Mouse (Mus musculus) urinary bladder, postnatal 14 days (tissue): ENCODE measurements at regions not wholly inside any gene's neighbourhood (a gene's known extent, or its start where the extent isn't known, plus 50 kb on each side); places are given as distances from the start of the nearest gene placed in this dataset.
A peak's percentile ranks its signal among the peaks of the same experiment; 100 is the strongest.

Experiments used
- DNase-seq: peaks from one replicate; pipeline ENCODE4 v3.0.0; 2021; ENCODE audit warnings: low spot score

GRCm38 (mm10) chr1:80131354-80131753, 86.9 kb downstream of the Fam124b start:
- DNase-seq: no peak

DNA sequence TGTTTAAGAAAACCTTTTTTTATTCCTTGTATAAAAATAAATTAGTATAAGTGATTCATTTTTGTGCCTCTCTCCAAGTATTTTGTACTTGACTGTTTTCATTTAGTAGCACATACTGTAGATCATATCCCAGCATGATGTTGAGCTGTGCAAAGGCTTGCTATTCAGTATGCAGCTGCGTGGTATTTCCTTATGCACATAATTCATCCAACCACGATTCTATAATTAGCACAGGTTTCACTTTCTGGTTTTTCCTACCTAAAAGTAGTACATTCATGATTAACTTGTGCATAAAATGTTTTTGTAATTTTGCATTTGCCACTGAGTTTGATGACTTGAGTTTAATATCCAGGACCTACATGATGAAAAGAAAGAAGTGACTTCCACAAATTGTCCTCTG, 94.3 kb downstream of the Fam124b start:
- no peak for DNase-seq

DNA sequence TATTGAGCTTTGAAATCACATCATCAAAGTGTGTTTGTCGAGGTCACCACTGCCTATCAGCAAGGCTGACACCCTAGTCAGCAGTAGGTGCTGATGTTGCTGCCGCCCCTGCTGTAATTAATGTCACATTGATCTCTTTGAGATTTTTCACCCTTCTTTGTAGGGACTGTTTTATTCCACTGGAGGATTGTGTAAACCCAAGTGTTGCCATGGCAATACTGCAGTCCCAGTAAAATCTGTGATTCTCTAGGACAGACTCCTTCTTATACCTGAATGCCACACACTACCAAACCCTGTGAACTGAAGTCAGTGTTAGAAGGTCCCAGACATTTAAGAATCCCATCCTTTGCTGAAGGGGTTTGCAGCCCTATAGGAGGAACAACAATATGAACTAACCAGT, 102.4 kb downstream of the Fam124b start:
- no peak for DNase-seq

GRCm38 (mm10) chr1:80107747-80108476, 110.4 kb downstream of the Fam124b start:
- DNase-seq: no peak

DNA sequence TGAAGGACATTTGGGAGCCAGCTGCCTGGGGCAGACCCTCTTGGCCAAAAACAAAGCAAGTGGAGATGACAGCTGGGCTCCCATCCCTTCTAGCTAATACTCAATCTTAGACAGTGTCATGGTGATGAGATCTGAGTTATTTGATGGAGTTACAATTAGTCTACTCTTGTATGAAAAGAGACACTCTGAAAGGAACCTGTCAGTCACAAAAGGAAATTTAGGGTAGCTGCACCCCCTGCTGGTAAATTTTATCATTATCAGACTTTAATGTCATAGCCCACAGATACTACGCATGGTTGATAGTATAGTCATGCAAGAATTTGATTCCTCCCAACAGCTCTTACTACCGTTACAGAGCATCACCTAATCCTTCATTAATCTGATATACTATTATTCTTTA, 112.0 kb downstream of the Fam124b start:
- peak; percentile 11 for DNase-seq

DNA sequence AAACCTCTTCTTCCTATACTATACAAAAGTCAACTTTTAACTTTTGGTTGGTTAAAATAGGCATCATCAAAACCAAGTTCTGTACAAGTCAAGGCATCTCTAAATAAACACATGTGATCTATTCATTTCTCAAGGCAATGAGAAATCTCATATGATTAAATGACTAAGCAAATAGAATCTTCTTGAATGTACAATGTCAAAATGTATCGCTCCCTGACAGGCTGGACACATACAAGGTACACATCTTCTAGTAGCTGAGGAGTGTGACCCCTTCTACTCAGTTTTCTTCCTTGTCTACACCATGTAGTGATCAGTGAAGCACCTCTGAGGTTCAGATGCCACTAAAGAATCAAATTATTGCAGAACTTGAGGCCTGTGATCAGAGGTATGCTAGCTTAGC, 120.0 kb downstream of the Fam124b start:
- no peak for DNase-seq

- no peak for DNase-seq
Observed at GRCm38 (mm10) chr1:80091800-80092199, 126.5 kb downstream of the Fam124b start.

DNA sequence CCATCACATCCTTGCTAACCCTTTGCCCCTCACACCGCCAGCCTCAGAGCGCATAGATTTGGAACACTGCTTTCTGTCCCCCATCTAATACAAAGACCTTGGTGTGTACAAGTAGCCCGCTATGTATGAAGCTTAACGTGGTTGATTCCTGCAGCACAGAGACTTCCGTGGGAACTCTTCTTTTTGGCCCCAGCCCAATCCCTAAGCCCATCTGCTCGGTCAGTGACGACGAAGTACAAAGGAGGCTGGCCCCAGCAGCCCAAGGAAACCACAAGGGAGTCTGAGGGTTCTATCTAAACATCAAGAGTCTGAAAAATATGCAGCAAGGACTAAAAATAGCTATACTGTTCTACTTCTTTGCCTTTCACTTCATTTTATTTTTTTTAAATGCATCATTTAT, 126.9 kb downstream of the Fam124b start:
- no peak for DNase-seq

- DNase-seq: no peak
Observed at GRCm38 (mm10) chr1:80088651-80089050, 129.6 kb downstream of the Fam124b start.

DNA sequence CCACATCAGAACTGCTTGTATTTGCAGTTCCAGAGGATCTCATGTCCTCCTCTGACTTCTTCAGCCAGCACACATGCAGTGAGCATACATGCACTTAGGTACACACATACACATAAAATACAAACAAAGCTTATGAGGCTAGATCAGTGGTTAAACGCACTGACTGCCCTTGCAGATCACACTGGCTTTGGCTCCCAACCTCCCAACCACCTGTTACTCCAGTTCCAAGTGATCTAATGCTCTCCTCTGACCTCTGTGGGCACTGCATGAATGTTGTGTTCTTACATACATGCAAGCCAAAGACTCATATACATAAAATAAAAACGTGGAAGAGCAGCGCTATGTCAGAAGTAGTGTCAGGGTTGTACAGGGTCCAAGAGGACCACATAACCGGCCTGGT, 141.9 kb downstream of the Fam124b start:
- DNase-seq: no peak

- no peak for DNase-seq
Observed at GRCm38 (mm10) chr1:80074376-80074775, 143.9 kb downstream of the Fam124b start.

DNA sequence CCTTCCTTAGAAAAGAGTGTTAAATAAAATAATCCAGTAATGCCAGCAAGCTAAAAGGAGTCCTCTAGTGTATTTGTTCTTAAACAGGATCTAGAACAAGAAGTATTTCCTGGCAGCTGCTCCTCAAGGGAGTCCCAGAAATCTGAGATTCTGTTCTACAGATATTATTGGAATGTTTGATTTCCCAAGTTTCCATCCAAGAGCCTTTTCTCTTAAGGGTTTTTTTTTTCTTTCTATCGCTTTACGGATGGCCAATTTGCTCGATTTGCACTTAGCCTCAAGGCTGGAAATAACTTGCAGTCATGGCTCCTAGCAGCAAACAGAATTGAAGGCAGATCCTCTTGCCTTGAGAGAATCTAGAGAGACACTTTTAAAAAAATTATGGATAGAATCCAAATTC, 144.3 kb downstream of the Fam124b start:
- no peak for DNase-seq

GRCm38 (mm10) chr1:80069141-80069540, 149.1 kb downstream of the Fam124b start:
- DNase-seq: no peak

DNA sequence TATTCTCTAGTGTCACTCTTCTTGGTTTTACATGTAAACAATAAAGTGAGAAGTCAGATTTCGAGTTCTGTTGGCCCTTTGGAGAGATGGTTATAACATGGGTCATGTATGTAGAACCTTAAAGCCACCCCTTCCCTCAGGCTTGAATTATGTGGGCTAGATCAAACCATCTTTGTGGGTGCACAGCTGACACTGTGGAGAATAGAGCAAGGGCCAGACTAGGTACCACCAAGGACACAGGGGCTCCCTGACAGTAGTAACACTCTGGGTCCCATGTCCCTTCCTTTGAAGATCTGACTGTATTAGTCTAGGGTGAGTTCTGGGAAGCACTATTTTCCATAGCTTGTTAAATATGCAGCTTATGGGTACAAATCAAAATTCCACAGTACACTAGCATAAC, 156.2 kb downstream of the Fam124b start:
- DNase-seq: no peak

DNA sequence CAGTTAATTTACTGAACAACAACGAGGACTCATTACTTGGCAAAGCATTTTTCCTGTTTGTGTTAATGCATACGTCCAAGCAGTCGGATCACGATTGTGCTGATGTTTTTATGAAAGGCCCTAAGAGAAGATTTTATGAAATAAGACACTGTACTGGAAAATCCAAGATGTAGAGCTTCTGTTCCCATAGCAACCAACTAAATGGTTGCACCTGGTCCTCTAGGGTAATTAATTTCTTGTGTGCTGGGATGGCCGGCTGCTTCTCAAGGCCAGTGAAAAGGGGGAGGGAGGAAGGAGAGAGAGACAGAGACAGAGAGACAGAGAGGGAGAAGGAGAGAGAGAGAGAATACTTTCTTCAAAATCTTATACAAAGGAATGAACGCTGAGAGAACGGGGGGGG, 156.6 kb downstream of the Fam124b start:
- DNase-seq: no peak

- DNase-seq: no peak
Observed at GRCm38 (mm10) chr1:80045141-80045540, 173.1 kb downstream of the Fam124b start.

- DNase-seq: no peak
Observed at GRCm38 (mm10) chr1:80040409-80040808, 177.9 kb downstream of the Fam124b start.

GRCm38 (mm10) chr1:80039891-80040290, 178.4 kb downstream of the Fam124b start:
- DNase-seq: no peak

DNA sequence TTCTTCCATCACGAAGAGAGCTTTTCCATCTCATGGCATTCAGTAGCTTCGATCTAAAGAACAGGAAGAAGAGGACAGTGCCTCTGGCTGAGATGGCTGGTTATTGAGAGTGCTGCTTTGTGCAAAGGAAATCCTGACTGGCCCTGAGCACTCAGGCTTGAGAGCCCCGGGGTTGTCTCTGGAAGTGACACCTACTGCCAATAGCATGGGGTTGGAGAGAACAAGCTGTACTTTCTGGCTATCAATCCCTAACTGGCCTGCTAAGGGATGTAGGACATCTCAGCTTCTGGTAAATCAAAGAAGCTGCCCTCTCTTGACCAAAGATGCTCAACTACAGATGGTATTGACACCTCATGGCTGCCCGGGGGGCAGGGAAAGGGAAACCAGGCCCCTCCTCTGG, 178.2 kb upstream of the Serpine2 start:
- DNase-seq: no peak

DNA sequence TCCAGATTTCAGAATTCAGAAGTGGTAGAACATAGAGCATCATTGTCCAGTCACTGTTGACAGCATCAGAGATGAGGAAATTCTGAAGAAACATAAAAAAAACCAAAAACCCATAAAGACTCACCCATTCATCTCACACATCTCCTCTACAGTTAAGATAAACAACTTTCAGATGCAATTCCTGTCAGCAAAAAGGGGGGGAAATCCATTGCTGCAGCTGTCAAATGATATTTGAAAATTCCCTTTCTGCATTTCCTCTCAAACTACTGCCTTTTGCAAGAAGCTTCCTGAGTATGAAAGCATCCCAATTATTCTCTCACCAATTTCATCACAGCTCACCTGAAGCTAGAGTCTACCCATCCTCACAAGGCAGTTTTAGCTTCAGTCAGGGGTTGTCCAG, 177.1 kb upstream of the Serpine2 start:
- DNase-seq: no peak

DNA sequence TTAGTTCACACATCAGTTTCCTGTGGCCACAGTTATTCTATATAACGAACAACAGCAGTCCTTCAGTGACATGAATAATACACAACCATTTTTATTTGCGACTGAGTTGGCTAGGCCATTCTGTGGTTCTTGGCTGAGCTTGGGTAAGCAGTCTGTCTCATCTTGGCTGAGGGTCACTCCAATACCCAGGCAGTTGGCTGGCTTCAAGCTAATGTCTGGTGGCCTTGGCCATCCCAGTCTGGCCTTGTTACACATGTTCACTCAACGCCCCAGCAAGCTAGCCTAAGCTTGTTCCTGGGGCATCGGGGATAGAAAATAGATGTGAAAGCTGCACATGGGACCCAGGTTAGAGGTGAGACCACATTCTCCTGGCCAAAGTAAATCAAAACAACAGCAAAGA, 175.5 kb upstream of the Serpine2 start:
- no peak for DNase-seq

DNA sequence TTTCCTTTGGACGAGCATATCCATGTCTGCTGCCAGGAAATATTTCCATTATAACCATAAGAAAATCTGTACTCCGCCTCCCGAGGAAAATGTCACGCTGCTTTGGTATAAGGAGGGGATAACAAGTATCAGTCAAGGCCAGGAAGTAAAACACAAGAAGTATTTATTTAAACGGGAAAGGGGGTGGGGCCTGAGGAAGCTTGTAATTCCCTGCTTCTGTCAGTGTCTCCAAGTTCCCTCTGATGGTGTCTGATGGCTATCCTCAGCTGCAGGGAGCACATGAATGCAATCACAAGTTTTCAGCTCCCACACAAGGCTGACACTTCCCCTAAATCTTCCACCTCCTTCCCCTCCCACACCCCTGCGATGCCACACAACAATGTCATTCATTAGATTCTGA, 172.5 kb upstream of the Serpine2 start:
- DNase-seq: no peak

GRCm38 (mm10) chr1:80033121-80033520, 172.1 kb upstream of the Serpine2 start:
- DNase-seq: no peak

DNA sequence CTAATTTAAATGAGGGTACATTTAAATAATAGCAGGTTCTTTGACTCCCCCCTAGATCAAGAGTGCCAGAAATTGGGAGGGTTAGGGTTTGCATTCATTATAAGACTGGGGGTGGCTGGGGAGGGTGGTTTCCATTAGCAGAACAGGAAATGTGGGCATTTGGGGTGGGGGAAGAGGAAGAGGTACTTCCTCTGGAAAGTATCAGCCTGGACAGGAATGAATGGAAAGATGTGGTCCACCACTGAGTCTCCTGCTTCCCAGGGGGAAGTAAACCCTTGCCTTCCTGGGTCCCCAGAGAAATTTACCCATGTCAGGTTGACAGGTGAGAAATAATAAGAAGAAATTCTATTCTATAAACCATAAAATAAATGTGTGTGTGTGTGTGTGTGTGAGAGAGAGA, 171.5 kb upstream of the Serpine2 start:
- no peak for DNase-seq

DNA sequence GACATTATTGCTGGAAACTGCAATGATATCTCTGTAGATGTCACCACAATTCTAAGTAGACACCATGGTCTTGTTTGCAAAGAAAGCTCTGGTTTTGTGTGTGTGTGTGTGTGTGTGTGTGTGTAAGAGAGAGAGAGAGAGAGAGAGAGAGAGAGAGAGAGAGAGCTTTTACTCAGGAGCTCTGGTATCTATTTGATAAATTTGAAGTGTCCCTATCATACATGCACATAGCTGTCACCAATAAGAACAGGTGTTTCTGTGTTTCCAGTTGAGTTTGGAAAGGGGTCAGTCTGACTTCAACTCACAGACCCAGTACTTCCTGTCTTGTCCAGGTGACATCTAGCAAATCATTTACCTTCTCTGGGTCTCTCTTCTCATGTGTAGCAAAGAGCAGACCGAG, 169.7 kb upstream of the Serpine2 start:
- DNase-seq: no peak
